Mouse (Mus musculus) midbrain, embryonic 15.5 days (tissue): ENCODE data around the gene Hhipl1. TPM values are rescaled to one million over a fixed set of nuclear protein-coding genes. Genes with fewer than 3 reads are reported as not detected.

ENCODE experiments used
- ATAC-seq: fragments of 200-750 bp; cut with Nextera tagmentation; replicated peaks from 2 replicates; pipeline ENCODE4 v1.8.0; 2017; ENCODE audit warnings: moderate TSS enrichment
- H3K27ac ChIP-seq: fragments of 300-500 bp; sonication (generic); 2 replicates; pipeline ENCODE4 v1.5.1; 2015; ENCODE audit warnings: mild to moderate bottlenecking, inconsistent platforms
- H3K27me3 ChIP-seq: fragments of 300-500 bp; sonication (generic); replicated peaks from 2 replicates; pipeline ENCODE4 v1.6.1; 2015; ENCODE audit warnings: inconsistent platforms
- H3K36me3 ChIP-seq: fragments of 300-500 bp; sonication (generic); replicated peaks from 2 replicates; pipeline ENCODE4 v1.6.1; 2015; ENCODE audit warnings: inconsistent platforms
- H3K4me1 ChIP-seq: fragments of 300-500 bp; sonication (generic); 2 replicates; pipeline ENCODE4 v1.6.1; 2015; ENCODE audit warnings: inconsistent platforms
- H3K4me2 ChIP-seq: fragments of 300-500 bp; sonication (generic); 2 replicates; pipeline ENCODE4 v1.6.1; 2015; ENCODE audit warnings: inconsistent platforms, mild to moderate bottlenecking, moderate library complexity
- H3K4me3 ChIP-seq: fragments of 300-500 bp; sonication (generic); 2 replicates; pipeline ENCODE4 v1.5.1; 2015; ENCODE audit warnings: mild to moderate bottlenecking, inconsistent platforms
- H3K9ac ChIP-seq: fragments of 300-500 bp; sonication (generic); 2 replicates; pipeline ENCODE4 v1.6.1; 2015; ENCODE audit warnings: mild to moderate bottlenecking, inconsistent platforms
- H3K9me3 ChIP-seq: fragments of 300-500 bp; sonication (generic); 2 replicates; pipeline ENCODE4 v1.6.1; 2016; ENCODE audit warnings: inconsistent platforms
- WGBS: fragments of 180-500 bp; shearing (Covaris S2); methylation state at CpG from one replicate; pipeline ENCODE4 v1.1.7; 2015; ENCODE audit warnings: mixed read lengths; 5-methylcytosine and 5-hydroxymethylcytosine counted together
- polyA plus RNA-seq: library from polyadenylated mRNA; unstranded; fragments of >200 nt; fragmentation: Nextera tagmentation; extraction: Ambion mirVana; gene quantifications from 2 replicates; pipeline ENCODE4 v1.2.1, GENCODE M21; 2015

Gene Hhipl1
- polyA plus RNA-seq = 2.7 and 2.8 TPM in 2 replicates

- WGBS = 4% methylated on average over 66 of the region's 67 CpGs
- Histone ChIP-seq H3K4me2 (peak within 1 kb of the TSS; percentile 98), H3K4me3 (peak within 1 kb of the TSS; percentile 54), H3K9ac (peak within 1 kb of the TSS; percentile 64), H3K4me1 (peaks cover 14% of the 10 kb centered on the region), H3K27ac (peak within 1 kb of the TSS; percentile 36), H3K27me3 (peaks cover 5% of the 10 kb centered on the region; the same call in 1 of the 2 replicates), H3K36me3 (no peaks in the 10 kb centered on the region), H3K9me3 (no peaks in the 10 kb centered on the region)
- peak; percentile 66 for ATAC-seq
These were observed at the start of gene Hhipl1 for GRCm38 (mm10) chr12:108305812-108306794. TSS of gene Hhipl1 (plus strand) at chr12:108306270.

GRCm38 (mm10) chr12:108256734-108257133 is 49.3 kb upstream of the Hhipl1 start:
- H3K9ac ChIP-seq = no peak overlapping the region
- H3K9me3 ChIP-seq = no peaks in the 10 kb centered on the region
- H3K27me3 ChIP-seq = no peaks in the 10 kb centered on the region
- no peak overlapping the region for H3K4me3 ChIP-seq
- H3K4me2 ChIP-seq = no peak overlapping the region
- 49% methylated on average over 10 of the region's 10 CpGs for WGBS
- H3K27ac ChIP-seq = no peak overlapping the region
- no peaks in the 10 kb centered on the region for H3K36me3 ChIP-seq
- H3K4me1 ChIP-seq = peaks cover 53% of the 10 kb centered on the region
- ATAC-seq = no peak

- H3K27ac ChIP-seq = no peak overlapping the region
- H3K36me3 ChIP-seq = no peaks in the 10 kb centered on the region
- no peak overlapping the region for H3K4me3 ChIP-seq
- no peak overlapping the region for H3K9ac ChIP-seq
- ATAC-seq = no peak
- H3K4me1 ChIP-seq = peaks cover 51% of the 10 kb centered on the region
- no peaks in the 10 kb centered on the region for H3K9me3 ChIP-seq
- WGBS = 72% methylated on average over 24 of the region's 24 CpGs
- no peak overlapping the region for H3K4me2 ChIP-seq
- H3K27me3 ChIP-seq = no peaks in the 10 kb centered on the region
These were observed 46.6 kb upstream of the Hhipl1 start for GRCm38 (mm10) chr12:108259322-108260049.

GRCm38 (mm10) chr12:108260950-108261349 is 45.1 kb upstream of the Hhipl1 start:
- Histone ChIP-seq H3K36me3 (no peaks in the 10 kb centered on the region), H3K9me3 (no peaks in the 10 kb centered on the region), H3K27me3 (no peaks in the 10 kb centered on the region), H3K4me3 (no peak overlapping the region), H3K4me1 (peaks cover 56% of the 10 kb centered on the region), H3K9ac (no peak overlapping the region), H3K27ac (no peak overlapping the region), H3K4me2 (no peak overlapping the region)
- 87% methylated on average over 12 of the region's 12 CpGs for WGBS
- ATAC-seq = no peak

- WGBS = 70% methylated on average over 7 of the region's 7 CpGs
- 0 out of 2 replicates have a peak, but pooled peaks have one; percentile 12 for ATAC-seq
- no peak overlapping the region for H3K4me2 ChIP-seq
- H3K27ac ChIP-seq = 0 out of 2 replicates have a peak overlapping the region, but pooled peaks have one; percentile 70
- peaks cover 68% of the 10 kb centered on the region for H3K4me1 ChIP-seq
- H3K27me3 ChIP-seq = no peaks in the 10 kb centered on the region
- H3K9me3 ChIP-seq = no peaks in the 10 kb centered on the region
- H3K36me3 ChIP-seq = no peaks in the 10 kb centered on the region
- H3K9ac ChIP-seq = no peak overlapping the region
- no peak overlapping the region for H3K4me3 ChIP-seq
These were observed 41.2 kb upstream of the Hhipl1 start for GRCm38 (mm10) chr12:108264918-108265317.

- H3K27ac ChIP-seq = peak overlapping the region; percentile 70
- H3K9ac ChIP-seq = peak overlapping the region; percentile 51
- H3K4me2 ChIP-seq = peak overlapping the region; percentile 46
- ATAC-seq = peak; percentile 68
- H3K36me3 ChIP-seq = no peaks in the 10 kb centered on the region
- H3K9me3 ChIP-seq = no peaks in the 10 kb centered on the region
- WGBS = 8% methylated on average over 27 of the region's 27 CpGs
- peak overlapping the region; percentile 16 for H3K4me3 ChIP-seq
- H3K4me1 ChIP-seq = peaks cover 77% of the 10 kb centered on the region
- no peaks in the 10 kb centered on the region for H3K27me3 ChIP-seq
These were observed 40.0 kb upstream of the Hhipl1 start for GRCm38 (mm10) chr12:108265831-108266619.

- 89% methylated on average over 7 of the region's 7 CpGs for WGBS
- H3K27ac ChIP-seq = no peak overlapping the region
- H3K9me3 ChIP-seq = no peaks in the 10 kb centered on the region
- H3K4me3 ChIP-seq = no peak overlapping the region
- no peaks in the 10 kb centered on the region for H3K27me3 ChIP-seq
- H3K4me2 ChIP-seq = no peak overlapping the region
- no peaks in the 10 kb centered on the region for H3K36me3 ChIP-seq
- H3K9ac ChIP-seq = no peak overlapping the region
- no peak for ATAC-seq
- H3K4me1 ChIP-seq = peaks cover 91% of the 10 kb centered on the region
These were observed 38.4 kb upstream of the Hhipl1 start for GRCm38 (mm10) chr12:108267653-108268052.

- 94% methylated on average over 10 of the region's 10 CpGs for WGBS
- Histone ChIP-seq H3K9me3 (no peaks in the 10 kb centered on the region), H3K4me3 (no peak overlapping the region), H3K4me1 (peaks cover 93% of the 10 kb centered on the region), H3K27ac (no peak overlapping the region), H3K9ac (no peak overlapping the region), H3K36me3 (no peaks in the 10 kb centered on the region), H3K4me2 (no peak overlapping the region), H3K27me3 (no peaks in the 10 kb centered on the region)
- ATAC-seq = no peak
These were observed 37.1 kb upstream of the Hhipl1 start for GRCm38 (mm10) chr12:108268970-108269369.

- H3K27ac ChIP-seq = no peak overlapping the region
- peaks cover 88% of the 10 kb centered on the region for H3K4me1 ChIP-seq
- H3K4me2 ChIP-seq = no peak overlapping the region
- H3K9ac ChIP-seq = no peak overlapping the region
- H3K27me3 ChIP-seq = no peaks in the 10 kb centered on the region
- WGBS = 87% methylated on average over 5 of the region's 5 CpGs
- no peaks in the 10 kb centered on the region for H3K9me3 ChIP-seq
- H3K4me3 ChIP-seq = no peak overlapping the region
- H3K36me3 ChIP-seq = no peaks in the 10 kb centered on the region
- no peak for ATAC-seq
These were observed 36.4 kb upstream of the Hhipl1 start for GRCm38 (mm10) chr12:108269699-108270098.

GRCm38 (mm10) chr12:108270240-108270919 is 35.7 kb upstream of the Hhipl1 start:
- Histone ChIP-seq H3K36me3 (no peaks in the 10 kb centered on the region), H3K9me3 (no peaks in the 10 kb centered on the region), H3K9ac (no peak overlapping the region), H3K27me3 (no peaks in the 10 kb centered on the region), H3K4me1 (peaks cover 82% of the 10 kb centered on the region), H3K4me3 (no peak overlapping the region), H3K27ac (no peak overlapping the region), H3K4me2 (peak overlapping the region; percentile 71)
- WGBS = 46% methylated on average over 12 of the region's 13 CpGs
- ATAC-seq = no peak

GRCm38 (mm10) chr12:108271351-108272142 is 34.5 kb upstream of the Hhipl1 start:
- H3K4me1 ChIP-seq = peaks cover 71% of the 10 kb centered on the region
- 63% methylated on average over 16 of the region's 16 CpGs for WGBS

More at GRCm38 (mm10) chr12:108271351-108272142, 34.5 kb upstream of the Hhipl1 start:
- Histone ChIP-seq H3K36me3 (no peaks in the 10 kb centered on the region), H3K27ac (peak overlapping the region; percentile 7; the same call in 1 of the 2 replicates), H3K4me2 (peak overlapping the region; percentile 71), H3K9ac (peak overlapping the region; percentile 15), H3K27me3 (no peaks in the 10 kb centered on the region), H3K4me3 (peak overlapping the region; percentile 90), H3K9me3 (no peaks in the 10 kb centered on the region)
- no peak for ATAC-seq
